Mouse (Mus musculus) thymus, adult 2 months (tissue): ENCODE results near the gene Gja8.

Source experiments
- CTCF ChIP-seq: fragments of 200-500 bp; IDR thresholded peaks from 2 replicates; pipeline ENCODE4 v1.5.1; 2012; ENCODE audit warnings: mild to moderate bottlenecking, control low read depth, low read length, moderate library complexity, borderline replicate concordance; ENCODE audit not compliant: control insufficient read depth, poor library complexity, insufficient read depth; ENCODE audit errors: extremely low read depth
- POLR2A ChIP-seq: fragments of 200-500 bp; IDR thresholded peaks from 2 replicates; pipeline ENCODE4 v1.6.1; 2012; ENCODE audit warnings: mild to moderate bottlenecking, low read length, control low read depth, moderate library complexity; ENCODE audit not compliant: control insufficient read depth, poor library complexity, insufficient read depth; ENCODE audit errors: extremely low read depth

- TF ChIP-seq POLR2A (no peak), CTCF (no peak)
Measured at GRCm38 (mm10) chr3:96924631-96925030, 1.2 kb downstream of the Gja8 start.
